Mouse (Mus musculus): Measurements from ENCODE around the gene Slc25a44. TPM values are rescaled to one million over a fixed set of nuclear protein-coding genes. Genes with fewer than 3 reads are reported as not detected.

Slc25a44 gene
- polyA plus RNA-seq (2012; rRNA removed), result 18.3 and 25.4 TPM in 2 replicates

- TF ChIP-seq POLR2A (IDR thresholded peaks at IDR 0.05; ENCODE audit: borderline replicate concordance, extremely low read depth, low read depth, low read length) (peak; percentile 97; the same call in 1 of the 2 replicates), CTCF (IDR thresholded peaks at IDR 0.05; ENCODE audit: insufficient read depth, low read length) (no peak)
- Histone ChIP-seq H3K4me1 (ENCODE audit: control insufficient read depth, insufficient read depth, low read length) (peaks cover 4% of the 10 kb centered on the region; the same call in 1 of the 2 replicates), H3K4me3 (replicated peaks; ENCODE audit: extremely low read depth, low read depth, low read length) (peak within 1 kb of the TSS; percentile 87)
- DNase-seq, result peak; percentile 94
- under 1% methylated on average over 35 of the region's 35 CpGs for WGBS
These were observed at the start of gene Slc25a44 for GRCm38 (mm10) chr3:88424605-88425329. TSS of gene Slc25a44 (minus strand) at chr3:88425139.

GRCm38 (mm10) chr3:88473571-88473970 is 48.6 kb upstream of the Slc25a44 start:
- Histone ChIP-seq H3K4me1 (ENCODE audit: control insufficient read depth, insufficient read depth, low read length) (no peaks in the 10 kb centered on the region), H3K4me3 (replicated peaks; ENCODE audit: extremely low read depth, low read depth, low read length) (no peak overlapping the region)
- DNase-seq, result no peak
- TF ChIP-seq CTCF (IDR thresholded peaks at IDR 0.05; ENCODE audit: insufficient read depth, low read length) (no peak), POLR2A (IDR thresholded peaks at IDR 0.05; ENCODE audit: borderline replicate concordance, extremely low read depth, low read depth, low read length) (no peak)
- 44% methylated on average over 1 of the region's 1 CpGs for WGBS

GRCm38 (mm10) chr3:88473020-88473419 is 48.1 kb upstream of the Slc25a44 start:
- DNase-seq, result no peak
- no peak overlapping the region for H3K4me3 ChIP-seq (replicated peaks; ENCODE audit: extremely low read depth, low read depth, low read length)
- WGBS, result 36% methylated on average over 5 of the region's 5 CpGs
- TF ChIP-seq POLR2A (IDR thresholded peaks at IDR 0.05; ENCODE audit: borderline replicate concordance, extremely low read depth, low read depth, low read length), result no peak
- no peak for TF ChIP-seq CTCF (IDR thresholded peaks at IDR 0.05; ENCODE audit: insufficient read depth, low read length)
- H3K4me1 ChIP-seq (ENCODE audit: control insufficient read depth, insufficient read depth, low read length), result no peaks in the 10 kb centered on the region

- TF ChIP-seq POLR2A (IDR thresholded peaks at IDR 0.05; ENCODE audit: borderline replicate concordance, extremely low read depth, low read depth, low read length), result no peak
- no peak for TF ChIP-seq CTCF (IDR thresholded peaks at IDR 0.05; ENCODE audit: insufficient read depth, low read length)
- no peak overlapping the region for H3K4me3 ChIP-seq (replicated peaks; ENCODE audit: extremely low read depth, low read depth, low read length)
- DNase-seq, result no peak
- 48% methylated on average over 10 of the region's 10 CpGs for WGBS
- H3K4me1 ChIP-seq (ENCODE audit: control insufficient read depth, insufficient read depth, low read length), result no peaks in the 10 kb centered on the region
These were observed 46.1 kb upstream of the Slc25a44 start for GRCm38 (mm10) chr3:88470943-88471479.

- 83% methylated on average over 2 of the region's 2 CpGs for WGBS
- TF ChIP-seq POLR2A (IDR thresholded peaks at IDR 0.05; ENCODE audit: borderline replicate concordance, extremely low read depth, low read depth, low read length), result no peak
- no peak for TF ChIP-seq CTCF (IDR thresholded peaks at IDR 0.05; ENCODE audit: insufficient read depth, low read length)
- no peak for DNase-seq
- Histone ChIP-seq H3K4me1 (ENCODE audit: control insufficient read depth, insufficient read depth, low read length) (peaks cover 3% of the 10 kb centered on the region; the same call in 1 of the 2 replicates), H3K4me3 (replicated peaks; ENCODE audit: extremely low read depth, low read depth, low read length) (no peak overlapping the region)
These were observed 44.5 kb upstream of the Slc25a44 start for GRCm38 (mm10) chr3:88469466-88469865.

- TF ChIP-seq POLR2A (IDR thresholded peaks at IDR 0.05; ENCODE audit: borderline replicate concordance, extremely low read depth, low read depth, low read length), result no peak
- peak; percentile 95 for TF ChIP-seq CTCF (IDR thresholded peaks at IDR 0.05; ENCODE audit: insufficient read depth, low read length)
- DNase-seq, result peak; percentile 88
- peaks cover 3% of the 10 kb centered on the region; the same call in 1 of the 2 replicates for H3K4me1 ChIP-seq (ENCODE audit: control insufficient read depth, insufficient read depth, low read length)
These were observed 42.3 kb upstream of the Slc25a44 start for GRCm38 (mm10) chr3:88467116-88467824.

GRCm38 (mm10) chr3:88465127-88465526 is 40.2 kb upstream of the Slc25a44 start:
- WGBS, result 74% methylated on average over 2 of the region's 2 CpGs
- Histone ChIP-seq H3K4me3 (replicated peaks; ENCODE audit: extremely low read depth, low read depth, low read length) (no peak overlapping the region), H3K4me1 (ENCODE audit: control insufficient read depth, insufficient read depth, low read length) (peaks cover 3% of the 10 kb centered on the region; the same call in 1 of the 2 replicates)
- no peak for TF ChIP-seq POLR2A (IDR thresholded peaks at IDR 0.05; ENCODE audit: borderline replicate concordance, extremely low read depth, low read depth, low read length)
- no peak for TF ChIP-seq CTCF (IDR thresholded peaks at IDR 0.05; ENCODE audit: insufficient read depth, low read length)
- no peak for DNase-seq

More at GRCm38 (mm10) chr3:88467116-88467824, 42.3 kb upstream of the Slc25a44 start:
- no peak overlapping the region for H3K4me3 ChIP-seq (replicated peaks; ENCODE audit: extremely low read depth, low read depth, low read length)
- WGBS, result 28% methylated on average over 16 of the region's 16 CpGs

GRCm38 (mm10) chr3:88464425-88464824 is 39.5 kb upstream of the Slc25a44 start:
- H3K4me3 ChIP-seq (replicated peaks; ENCODE audit: extremely low read depth, low read depth, low read length), result no peak overlapping the region
- no peak for DNase-seq
- TF ChIP-seq POLR2A (IDR thresholded peaks at IDR 0.05; ENCODE audit: borderline replicate concordance, extremely low read depth, low read depth, low read length), result no peak
- no peak for TF ChIP-seq CTCF (IDR thresholded peaks at IDR 0.05; ENCODE audit: insufficient read depth, low read length)
- peaks cover 3% of the 10 kb centered on the region; the same call in 1 of the 2 replicates for H3K4me1 ChIP-seq (ENCODE audit: control insufficient read depth, insufficient read depth, low read length)
- WGBS, result 35% methylated on average over 3 of the region's 3 CpGs

GRCm38 (mm10) chr3:88460983-88461696 is 36.2 kb upstream of the Slc25a44 start, which contains the start of gene Sema4a:
TSS of gene Sema4a (minus strand) at chr3:88461182.
- peaks cover 3% of the 10 kb centered on the region; the same call in 1 of the 2 replicates for H3K4me1 ChIP-seq (ENCODE audit: control insufficient read depth, insufficient read depth, low read length)
- no peak within 1 kb of the TSS for H3K4me3 ChIP-seq (replicated peaks; ENCODE audit: extremely low read depth, low read depth, low read length)
- DNase-seq, result no peak
- TF ChIP-seq CTCF (IDR thresholded peaks at IDR 0.05; ENCODE audit: insufficient read depth, low read length) (no peak), POLR2A (IDR thresholded peaks at IDR 0.05; ENCODE audit: borderline replicate concordance, extremely low read depth, low read depth, low read length) (no peak)
- WGBS, result 46% methylated on average over 12 of the region's 12 CpGs

All from lung, adult 2 months (tissue).